Mouse (Mus musculus) hematopoietic multipotent progenitor cell, adult 10-12 weeks (in vitro differentiated cells): ENCODE measurements around the gene Fbxl19. TPM values are rescaled to one million over a fixed set of nuclear protein-coding genes. Genes with fewer than 3 reads are reported as not detected.

Experiments
- polyA plus RNA-seq: library from polyadenylated mRNA; stranded (reverse); fragments of >175 nt; gene quantifications from 2 replicates; pipeline ENCODE4 v1.2.3, GENCODE M21; 2012; ENCODE audit warnings: low replicate concordance

The Fbxl19 gene
- 26.7 and 56.3 TPM in 2 replicates for polyA plus RNA-seq

DNA sequence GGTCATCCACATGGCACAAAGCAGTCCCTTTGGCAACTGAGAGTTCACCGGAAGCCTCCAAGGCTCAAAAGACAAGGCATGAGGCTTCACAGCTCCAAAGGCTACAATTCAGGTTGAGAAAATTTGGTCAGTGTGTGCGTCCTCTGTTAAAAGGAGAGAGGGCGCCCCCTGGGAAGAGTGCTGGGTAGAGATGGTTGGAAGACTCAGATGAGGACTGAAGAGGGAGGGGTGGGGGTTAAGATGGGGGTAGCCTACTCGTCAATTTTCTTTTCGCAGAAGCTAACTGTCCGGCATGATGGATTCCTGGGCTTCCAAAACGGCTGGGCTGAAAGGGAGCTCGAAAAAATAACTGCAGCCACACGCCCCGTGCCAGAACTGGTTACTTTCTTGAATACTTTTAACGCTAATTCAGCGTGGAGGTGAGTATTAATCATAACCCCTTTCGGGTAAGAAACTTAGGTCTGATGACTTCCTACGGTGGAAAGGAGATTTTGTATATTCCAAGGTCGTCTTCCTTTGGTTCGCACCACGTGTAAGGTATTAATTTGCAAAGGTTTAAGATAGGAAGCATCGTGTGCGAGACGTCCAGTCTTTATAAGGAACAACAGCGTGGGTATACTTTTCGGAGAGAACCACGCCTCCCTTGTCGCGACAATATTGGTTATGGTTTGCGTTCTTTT, at the start of gene Fbxl19:
Gene Fbxl19 (plus strand): TSS at position 178 of the 680 bp plus-strand sequence.

DNA sequence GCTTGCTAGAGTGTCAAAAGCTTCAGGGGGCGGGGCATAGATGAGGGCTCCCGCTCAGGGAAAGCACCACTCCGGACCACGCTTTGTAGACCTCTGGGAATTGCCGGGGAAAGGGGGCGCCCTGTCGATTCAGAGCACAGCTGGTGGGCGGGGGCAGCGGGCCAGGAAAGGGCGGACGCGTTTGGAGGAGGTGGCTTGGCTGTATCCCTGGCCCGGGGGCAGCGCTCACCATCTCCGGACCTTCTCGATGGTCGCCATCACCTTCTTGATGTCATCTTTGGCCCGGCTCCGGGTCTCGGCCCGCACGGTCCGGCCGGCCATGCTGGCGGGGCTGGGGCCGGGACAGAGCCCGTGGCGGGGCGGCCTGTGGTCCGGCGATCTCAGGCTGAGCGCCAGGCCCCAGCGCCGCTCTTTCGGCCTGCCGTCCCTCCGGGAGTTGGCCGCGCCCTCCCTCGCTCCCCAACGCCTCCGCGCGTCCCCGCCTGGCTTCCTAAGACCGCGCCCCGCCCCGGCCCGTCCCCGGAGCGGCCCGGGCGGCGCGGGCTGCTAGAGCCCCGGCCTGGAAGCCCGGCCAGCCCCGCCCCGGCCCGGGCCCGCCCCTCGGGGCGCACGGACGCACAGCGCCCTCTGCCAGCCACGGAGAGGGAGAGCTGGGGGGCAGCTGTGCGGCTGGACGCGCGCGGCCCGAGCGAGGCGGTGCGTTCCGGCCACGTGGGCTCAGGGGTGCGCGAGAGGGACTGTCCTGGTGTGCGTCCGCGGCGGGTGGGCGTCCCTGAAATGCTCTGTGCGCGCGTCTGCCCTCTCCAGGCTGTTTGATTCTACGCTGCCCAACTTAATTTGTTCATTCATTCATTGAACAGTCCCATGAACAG, 35.9 kb upstream of the Fbxl19 start, which contains the start of gene Bcl7c:
Gene Bcl7c (minus strand): TSS at position 727 of the 872 bp plus-strand sequence.

DNA sequence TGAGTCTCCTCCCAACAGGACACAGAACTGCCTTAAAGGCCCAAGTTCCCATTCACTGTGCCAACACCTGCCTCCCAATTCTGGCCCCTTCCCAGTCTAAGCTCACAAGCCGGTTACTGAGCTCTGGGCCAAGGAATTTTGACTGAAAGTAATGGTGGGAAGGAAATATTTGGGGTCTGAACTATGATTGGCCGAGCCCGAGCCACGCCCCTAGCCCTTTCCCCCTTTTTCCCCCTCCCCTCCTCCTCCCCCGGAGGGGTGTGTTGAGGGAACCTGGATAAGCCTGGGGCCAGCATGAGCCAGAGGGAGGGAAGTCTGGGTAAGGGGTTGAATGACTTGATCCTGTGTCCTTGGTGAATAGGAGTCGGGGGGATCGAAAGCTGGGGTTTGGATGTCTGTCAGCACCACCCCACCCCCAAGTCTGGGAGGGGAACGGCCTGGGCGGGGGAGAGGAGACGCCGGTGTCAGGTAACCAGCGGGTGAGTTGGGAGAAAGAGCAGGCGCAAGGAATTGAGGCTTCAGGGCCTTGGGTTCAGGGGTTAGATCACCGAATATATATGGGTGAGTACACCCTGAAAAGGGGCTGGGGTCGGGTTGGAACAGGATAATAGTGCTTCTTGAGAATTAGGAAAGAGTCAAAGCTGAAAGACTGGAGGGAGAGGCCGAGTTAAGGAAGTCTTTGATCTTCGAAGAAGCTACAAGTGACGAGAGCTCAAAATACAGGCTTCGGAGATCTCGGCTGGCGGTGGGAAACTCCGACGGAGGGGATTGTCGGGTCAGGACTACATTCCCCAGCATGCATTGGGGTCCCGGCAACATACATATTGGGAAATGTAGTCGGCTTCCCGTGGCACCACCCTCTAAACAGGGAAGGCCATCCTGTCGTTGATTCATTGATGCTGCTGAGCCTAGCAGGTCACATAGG, 31.6 kb upstream of the Fbxl19 start, which contains the start of gene Ctf1:
Gene Ctf1 (plus strand): TSS at position 276 of the 925 bp plus-strand sequence.

DNA sequence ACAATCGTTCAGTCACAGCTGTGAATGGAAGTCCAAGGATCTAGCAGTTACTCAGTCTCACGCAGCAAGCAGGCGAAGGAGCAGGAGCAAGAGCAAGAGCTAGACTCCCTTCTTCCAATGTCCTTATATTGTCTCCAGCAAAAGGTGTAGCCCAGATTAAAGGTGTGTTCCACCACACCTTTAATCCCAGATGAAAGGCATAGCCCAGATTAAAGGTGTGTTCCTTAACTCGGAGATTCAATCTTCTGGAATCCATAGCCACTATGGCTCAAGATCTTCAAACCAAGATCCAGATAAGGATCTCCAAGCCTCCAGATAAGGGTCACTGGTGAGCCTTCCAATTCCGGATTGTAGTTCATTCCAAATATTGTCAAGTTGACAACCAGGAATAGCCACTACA, 12.3 kb upstream of the Fbxl19 start, which contains the start of gene Ctf2:
Gene Ctf2 (minus strand): TSS at position 101 of the 400 bp plus-strand sequence.

DNA sequence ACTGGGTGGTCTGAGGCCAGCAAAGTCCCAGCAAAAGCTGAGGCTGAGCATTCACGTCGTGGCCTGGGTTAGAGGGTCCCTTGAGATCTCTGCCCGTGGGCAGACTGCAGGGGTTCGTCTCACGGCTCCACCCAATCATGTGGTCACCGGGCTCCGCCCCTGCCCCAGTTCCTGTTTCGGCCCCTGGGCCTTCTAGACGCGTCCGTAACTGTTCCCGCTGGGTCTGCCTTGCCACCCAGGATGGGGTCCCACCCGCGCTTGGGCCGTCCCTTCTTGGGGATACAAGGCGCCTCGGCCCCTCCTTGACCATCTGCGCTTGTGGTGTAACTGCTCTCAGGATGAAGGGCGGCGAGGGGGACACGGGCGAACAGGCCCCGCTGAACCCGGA, 25.3 kb downstream of the Fbxl19 start, which contains the start of gene Orai3:
Gene Orai3 (plus strand): TSS at position 165 of the 388 bp plus-strand sequence.

DNA sequence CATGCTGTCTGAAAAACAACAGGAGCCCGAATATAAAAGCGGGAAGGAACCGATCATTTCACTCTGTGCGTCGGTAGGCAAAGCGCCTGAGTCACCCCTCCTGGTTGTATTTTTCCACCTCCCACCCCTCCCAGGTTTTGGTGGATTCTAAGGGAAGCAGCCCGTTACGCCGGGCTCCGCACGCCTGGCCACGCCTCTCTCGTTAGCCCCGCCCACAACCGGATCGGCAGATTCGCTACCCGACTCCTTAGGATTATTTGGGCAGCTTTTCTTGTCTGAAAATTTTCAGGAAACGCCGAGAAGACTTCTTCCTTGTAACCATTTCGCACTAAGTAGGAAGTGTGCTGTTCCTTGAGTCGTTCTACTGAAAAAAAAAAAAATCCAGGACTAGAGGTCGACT, 32.1 kb downstream of the Fbxl19 start, which contains the start of gene Setd1a:
Gene Setd1a (plus strand): TSS at position 245 of the 400 bp plus-strand sequence.

DNA sequence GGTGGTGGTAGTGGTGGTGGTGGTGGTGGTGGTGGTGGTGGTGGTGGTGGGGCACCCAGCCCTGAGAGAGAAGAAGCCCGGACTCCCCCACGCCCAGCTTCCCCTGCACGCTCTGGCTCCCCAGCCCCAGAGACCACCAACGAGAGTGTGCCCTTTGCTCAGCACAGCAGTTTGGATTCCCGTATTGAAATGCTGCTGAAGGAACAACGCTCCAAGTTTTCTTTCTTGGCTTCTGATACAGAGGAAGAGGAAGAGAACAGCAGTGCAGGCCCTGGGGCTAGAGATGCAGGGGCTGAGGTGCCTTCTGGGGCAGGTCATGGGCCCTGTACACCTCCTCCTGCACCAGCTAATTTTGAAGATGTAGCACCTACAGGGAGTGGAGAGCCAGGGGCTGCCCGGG, 41.0 kb downstream of the Fbxl19 start, which contains the start of gene Gm49388:
Gene Gm49388 (plus strand): TSS at position 301 of the 400 bp plus-strand sequence.

DNA sequence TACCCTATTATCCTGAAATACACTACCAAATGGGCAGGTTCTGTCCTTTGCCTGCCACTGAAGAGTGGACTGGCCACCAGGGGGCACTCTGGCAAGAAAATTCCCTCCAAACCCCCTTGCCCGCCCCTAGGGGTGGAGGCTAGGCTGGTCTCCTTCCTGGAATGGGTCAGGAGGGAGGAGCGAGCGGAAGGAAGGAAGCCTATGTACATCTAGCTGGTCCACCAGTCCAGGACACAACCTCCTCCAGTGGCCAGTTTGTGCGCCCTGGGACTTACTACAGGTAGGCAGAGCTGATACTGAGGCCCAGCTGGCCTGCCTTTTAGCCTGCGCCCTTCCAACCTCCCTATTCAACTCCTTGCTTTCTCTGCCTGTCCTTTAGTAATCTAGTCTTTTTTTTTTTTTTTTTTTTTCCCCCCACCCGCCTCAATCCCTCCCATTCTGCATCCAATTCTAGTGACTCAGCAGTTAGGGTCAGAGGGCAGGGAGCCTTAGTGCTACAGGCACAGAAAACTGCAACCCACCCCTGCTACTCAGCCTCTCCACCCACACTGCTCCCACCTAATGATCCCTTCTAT, 56.2 kb downstream of the Fbxl19 start, which contains the start of gene Hsd3b7:
Gene Hsd3b7 (plus strand): TSS at position 170 of the 575 bp plus-strand sequence.

Other genes with a start within 250 kb of the Fbxl19 start
- 63.6 and 79.8 TPM in 2 replicates for gene Srcap, start 232.6 kb upstream of the Fbxl19 start, polyA plus RNA-seq
- 39.4 and 48.5 TPM in 2 replicates for gene Gm42715, start 225.0 kb upstream of the Fbxl19 start, polyA plus RNA-seq
- gene Tmem265, start 183.2 kb upstream of the Fbxl19 start, polyA plus RNA-seq = 0.69 and 5.4 TPM in 2 replicates
- 32.2 and 89.3 TPM in 2 replicates for gene Phkg2, start 171.2 kb upstream of the Fbxl19 start, polyA plus RNA-seq
- gene Ccdc189, start 155.9 kb upstream of the Fbxl19 start, polyA plus RNA-seq = 2.1 and 3.3 TPM in 2 replicates
- gene Rnf40, start 155.8 kb upstream of the Fbxl19 start, polyA plus RNA-seq = 49.1 and 52.5 TPM in 2 replicates
- 11.0 and 18.9 TPM in 2 replicates for gene Zfp629, start 128.7 kb upstream of the Fbxl19 start, polyA plus RNA-seq
- gene Bcl7c, start 35.6 kb upstream of the Fbxl19 start, polyA plus RNA-seq = 238 and 564 TPM in 2 replicates
- gene Ctf1, start 31.8 kb upstream of the Fbxl19 start, polyA plus RNA-seq = 0.25 TPM in 1 of 2 replicates, not detected in the other
- gene Ctf2, start 12.4 kb upstream of the Fbxl19 start, polyA plus RNA-seq = not detected in 2 replicates
- gene Orai3, start 25.3 kb downstream of the Fbxl19 start, polyA plus RNA-seq = 46.3 and 124 TPM in 2 replicates
- 61.8 and 82.0 TPM in 2 replicates for gene Setd1a, start 32.1 kb downstream of the Fbxl19 start, polyA plus RNA-seq
- 7.0 TPM in 1 of 2 replicates, not detected in the other for gene Gm49388, start 41.1 kb downstream of the Fbxl19 start, polyA plus RNA-seq
- 0.94 and 7.6 TPM in 2 replicates for gene Hsd3b7, start 56.1 kb downstream of the Fbxl19 start, polyA plus RNA-seq
- gene Stx4a, start 79.8 kb downstream of the Fbxl19 start, polyA plus RNA-seq = 86.0 and 101 TPM in 2 replicates
- gene Stx1b, start 80.0 kb downstream of the Fbxl19 start, polyA plus RNA-seq = 0.03 and 0.11 TPM in 2 replicates
- 33.7 and 53.9 TPM in 2 replicates for gene Zfp646, start 131.7 kb downstream of the Fbxl19 start, polyA plus RNA-seq
- gene Zfp668, start 132.3 kb downstream of the Fbxl19 start, polyA plus RNA-seq = 25.3 and 26.3 TPM in 2 replicates
- 0.82 and 1.2 TPM in 2 replicates for gene Prss53, start 146.4 kb downstream of the Fbxl19 start, polyA plus RNA-seq
- not detected in 2 replicates for gene Gm21974, start 150.9 kb downstream of the Fbxl19 start, polyA plus RNA-seq
- gene Vkorc1, start 151.1 kb downstream of the Fbxl19 start, polyA plus RNA-seq = 7.0 and 14.6 TPM in 2 replicates
- 76.6 and 120 TPM in 2 replicates for gene Bckdk, start 159.5 kb downstream of the Fbxl19 start, polyA plus RNA-seq
- 5.5 and 8.5 TPM in 2 replicates for gene Kat8, start 168.0 kb downstream of the Fbxl19 start, polyA plus RNA-seq
- 0.07 and 0.15 TPM in 2 replicates for gene Prss8, start 185.6 kb downstream of the Fbxl19 start, polyA plus RNA-seq
- gene Prss36, start 202.2 kb downstream of the Fbxl19 start, polyA plus RNA-seq = 3.6 and 6.7 TPM in 2 replicates
- gene Fus, start 222.9 kb downstream of the Fbxl19 start, polyA plus RNA-seq = 277 and 346 TPM in 2 replicates
- gene Pycard, start 249.3 kb downstream of the Fbxl19 start, polyA plus RNA-seq = 8.6 and 9.0 TPM in 2 replicates